Mouse (Mus musculus): ENCODE results near the gene Ccdc188.
"Not testable (repeated sequence)": the region's sequence is repeated elsewhere in the genome, so short reads cannot be mapped to it uniquely, and the experiment has no call there.

The Ccdc188 gene

DNA sequence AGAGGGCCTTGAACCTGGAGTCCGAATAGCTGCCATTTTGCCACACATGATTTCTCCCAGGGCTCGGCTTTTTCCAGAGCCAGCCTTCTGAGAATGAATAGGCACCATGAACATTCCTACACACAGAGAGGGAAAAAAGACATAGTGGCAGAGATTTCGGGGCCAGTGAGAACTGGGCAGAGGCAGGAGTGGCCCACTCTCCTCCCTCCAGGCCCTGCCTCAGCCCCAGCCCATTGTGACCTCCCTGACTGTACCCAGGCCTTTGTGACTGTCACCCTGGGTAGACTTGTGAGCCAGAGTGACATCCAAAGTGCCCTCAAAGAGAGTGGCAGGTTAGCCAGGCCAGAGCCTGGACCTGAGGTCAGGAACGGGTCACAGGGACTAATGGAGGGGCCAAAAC, at the start of gene Ccdc188:
Gene Ccdc188, plus strand, starts transcription at position 301 of the 400 bp plus-strand sequence.
- no peak for DNase-seq (ENCODE audit: low spot score)

DNA sequence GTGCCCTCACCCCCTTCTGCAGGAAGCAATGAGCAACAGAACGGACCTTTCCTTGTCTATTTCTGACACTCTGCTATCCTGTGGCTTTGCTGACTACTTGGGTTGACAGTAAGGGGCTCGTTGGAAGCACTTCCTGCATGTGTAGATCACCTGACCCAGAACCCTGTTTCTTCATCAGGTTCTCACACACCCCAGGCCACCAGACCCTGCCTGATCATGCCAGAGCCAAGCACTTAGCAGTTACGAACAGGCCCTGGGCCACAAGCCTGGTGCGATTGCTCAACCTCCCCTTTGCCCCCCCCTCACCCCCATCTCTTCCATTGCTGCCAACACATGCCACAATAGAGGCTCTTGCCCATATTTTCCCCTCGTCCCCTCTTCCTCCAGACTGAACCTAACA, 48.5 kb upstream of the Ccdc188 start:
- DNase-seq (ENCODE audit: low spot score): no peak

DNA sequence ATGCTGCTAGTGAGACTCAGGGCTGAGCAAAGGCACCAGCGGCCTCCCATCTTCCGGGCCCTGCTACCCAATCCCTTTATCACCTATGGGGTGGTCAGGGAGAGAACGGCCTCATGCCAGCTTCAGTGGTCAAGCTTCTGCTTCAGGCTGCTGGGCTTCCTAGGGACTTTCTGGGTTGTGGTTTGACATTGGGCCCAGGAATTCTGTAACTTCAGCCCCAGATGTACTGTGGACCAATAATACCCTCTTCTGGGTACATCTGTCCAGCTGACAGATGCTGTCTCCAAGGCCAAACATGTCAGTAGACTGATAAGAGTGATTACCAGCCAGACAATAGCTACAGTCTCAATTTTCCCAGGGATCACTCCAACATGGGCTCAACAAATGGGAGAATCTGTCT, 47.9 kb upstream of the Ccdc188 start:
- no peak for DNase-seq (ENCODE audit: low spot score)

DNA sequence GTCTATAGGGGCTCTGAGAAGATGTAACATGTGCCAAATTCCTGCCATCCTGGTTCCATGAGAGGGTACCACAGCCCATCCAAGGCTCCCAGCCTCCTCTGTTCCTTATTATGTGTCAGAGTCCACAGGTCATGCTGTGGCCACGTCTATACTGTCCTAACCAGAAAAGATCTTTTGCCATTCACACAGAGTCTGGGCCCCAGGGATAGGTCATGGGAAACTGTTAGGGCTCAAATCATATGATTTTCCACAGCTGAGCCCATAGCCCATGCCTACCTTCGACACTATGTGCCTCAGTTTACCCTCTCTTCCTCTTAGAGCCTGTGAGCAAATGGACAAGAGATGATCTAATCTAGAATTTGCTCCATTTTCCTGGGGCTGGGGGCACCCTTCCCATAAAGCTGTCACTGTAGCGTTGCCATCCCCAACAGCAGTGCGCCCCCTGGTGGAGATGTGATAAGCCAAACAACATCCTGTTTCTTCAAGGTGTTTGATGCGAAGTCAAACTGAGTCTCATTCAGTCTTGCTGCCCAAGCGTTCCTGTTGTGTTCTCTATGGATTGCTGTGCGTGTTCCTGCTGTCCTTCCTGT, 45.3 kb upstream of the Ccdc188 start:
- DNase-seq (ENCODE audit: low spot score): peak; percentile 70

DNA sequence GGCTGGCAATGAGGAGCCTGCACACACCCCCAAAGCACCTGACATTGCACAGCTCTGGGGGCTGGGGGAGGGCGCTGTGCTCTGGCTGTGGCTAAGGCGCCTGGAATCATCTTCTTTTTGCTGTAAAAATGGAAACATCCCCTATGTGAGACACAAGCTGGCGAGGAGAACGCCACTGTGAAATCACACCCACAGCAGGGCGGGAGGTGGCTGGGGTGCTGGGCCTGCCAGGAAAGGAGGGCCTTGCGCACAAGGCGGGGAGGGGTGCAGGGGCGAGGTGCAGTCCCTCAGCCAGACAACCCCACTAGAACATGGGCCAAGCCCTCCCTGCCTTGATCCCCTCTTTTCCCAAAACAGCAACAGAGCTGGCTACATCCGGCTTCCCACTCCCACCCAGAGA, 44.4 kb upstream of the Ccdc188 start:
- peak; percentile 72 for DNase-seq (ENCODE audit: low spot score)

DNA sequence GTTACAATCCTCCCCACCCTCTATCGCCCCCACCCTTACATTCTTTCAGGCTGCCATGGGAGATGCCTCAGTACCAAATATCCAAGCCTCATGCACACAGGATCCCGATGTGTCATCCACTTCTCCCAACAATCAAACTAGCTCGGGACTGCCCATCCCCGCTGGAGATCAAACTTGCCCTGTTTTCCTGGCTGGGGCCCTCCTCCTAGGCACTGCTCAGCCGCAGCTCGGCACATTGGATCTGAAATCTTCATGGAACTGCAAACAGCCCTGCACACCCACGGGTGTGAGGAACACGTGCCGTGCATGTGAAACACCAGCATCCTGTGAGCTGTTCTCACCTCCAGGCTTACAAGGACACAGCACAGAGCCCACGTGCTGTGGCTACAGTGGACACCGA, 43.9 kb upstream of the Ccdc188 start:
- DNase-seq (ENCODE audit: low spot score): peak; percentile 73

DNA sequence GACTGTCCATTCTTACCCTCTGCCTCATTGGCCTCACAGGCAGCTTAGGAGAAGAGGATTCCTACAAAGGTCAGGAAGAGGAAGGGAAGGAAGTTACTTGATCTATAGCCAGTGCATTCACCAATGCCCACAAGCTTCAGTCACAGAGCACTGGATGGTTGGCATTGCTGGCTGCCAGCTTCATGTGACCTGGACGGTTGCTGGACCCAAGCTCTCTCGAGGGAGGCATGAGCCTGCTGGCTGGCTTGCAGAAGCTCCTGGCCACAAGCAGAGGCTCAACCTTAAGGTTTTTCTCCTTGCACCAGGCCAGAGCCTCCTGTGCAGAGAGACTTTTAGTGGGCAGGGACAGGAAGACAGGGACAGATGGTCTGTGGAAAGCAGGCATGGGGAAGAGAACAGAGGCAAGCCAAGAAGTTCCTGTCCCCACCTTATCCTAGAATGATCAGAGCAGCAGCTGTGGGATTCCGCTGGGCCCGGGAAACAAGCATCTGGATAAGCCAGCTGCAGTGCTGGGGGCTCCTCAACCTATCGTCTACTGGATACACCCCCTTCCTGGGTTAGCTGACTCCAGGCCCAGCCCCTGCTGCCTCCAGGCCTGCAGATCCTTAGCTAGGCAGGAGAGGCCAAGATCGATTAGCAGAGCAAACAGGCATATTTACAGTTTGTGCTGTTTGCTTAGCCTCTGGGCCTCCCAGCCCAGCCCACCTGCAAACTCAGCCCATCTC, 41.7 kb upstream of the Ccdc188 start:
- DNase-seq (ENCODE audit: low spot score): no peak

DNA sequence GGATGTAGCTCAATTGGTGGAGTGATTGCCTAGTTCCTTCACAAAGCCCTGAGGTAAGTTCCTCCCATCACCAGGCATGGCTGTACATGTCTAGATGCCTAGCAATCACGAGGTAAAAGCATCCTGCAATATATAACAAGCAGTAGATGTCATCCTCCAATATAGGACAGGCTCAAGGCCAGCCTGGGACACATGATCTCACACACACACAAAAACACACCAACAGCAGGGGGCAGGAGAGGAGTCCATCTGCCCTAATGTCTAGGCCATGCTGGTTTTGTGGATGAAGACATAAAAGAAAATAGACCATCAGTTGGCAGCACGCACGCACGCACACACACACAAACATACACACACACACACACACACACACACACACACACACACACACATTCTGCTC, 40.9 kb upstream of the Ccdc188 start:
- no peak for DNase-seq (ENCODE audit: low spot score)

DNA sequence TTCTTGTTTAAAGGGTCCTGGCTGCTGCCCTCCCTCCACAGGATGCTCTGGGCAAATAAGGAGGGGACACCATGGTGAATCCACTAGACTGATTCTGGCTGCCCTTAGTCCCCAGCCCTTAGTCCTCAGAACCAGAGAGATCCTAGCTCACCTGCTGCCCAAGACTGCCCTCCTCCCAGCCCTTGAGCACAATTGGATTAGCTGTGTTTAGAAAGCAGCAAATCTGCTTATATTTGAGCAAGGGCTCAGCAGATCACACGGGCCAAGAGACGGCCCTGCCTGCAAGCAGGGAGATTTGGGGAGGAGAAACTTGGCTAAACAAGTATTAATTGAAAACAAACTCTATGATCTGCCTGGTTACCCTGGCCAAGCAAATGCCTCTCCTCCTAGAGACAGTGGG, 38.1 kb upstream of the Ccdc188 start:
- no peak for DNase-seq (ENCODE audit: low spot score)

DNA sequence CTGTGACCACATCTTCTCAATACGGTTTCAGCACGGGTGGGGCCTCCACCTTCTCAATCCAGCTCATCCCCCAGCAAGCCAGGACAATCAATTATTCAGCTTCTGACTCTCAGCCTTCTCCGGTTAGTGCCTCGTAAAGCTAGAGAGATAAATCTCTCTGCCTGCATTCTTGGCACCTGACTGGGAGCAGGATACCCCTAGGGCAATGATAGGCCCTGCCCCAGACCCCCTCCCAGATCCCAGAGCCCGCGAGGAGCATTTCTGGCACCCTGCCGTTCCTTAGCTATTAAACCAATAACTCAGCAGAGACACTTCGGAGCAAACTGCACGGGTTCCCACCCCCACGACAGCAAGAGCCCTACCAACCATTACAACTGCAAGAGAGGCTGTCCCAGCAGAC, 36.3 kb upstream of the Ccdc188 start:
- DNase-seq (ENCODE audit: low spot score): no peak

DNA sequence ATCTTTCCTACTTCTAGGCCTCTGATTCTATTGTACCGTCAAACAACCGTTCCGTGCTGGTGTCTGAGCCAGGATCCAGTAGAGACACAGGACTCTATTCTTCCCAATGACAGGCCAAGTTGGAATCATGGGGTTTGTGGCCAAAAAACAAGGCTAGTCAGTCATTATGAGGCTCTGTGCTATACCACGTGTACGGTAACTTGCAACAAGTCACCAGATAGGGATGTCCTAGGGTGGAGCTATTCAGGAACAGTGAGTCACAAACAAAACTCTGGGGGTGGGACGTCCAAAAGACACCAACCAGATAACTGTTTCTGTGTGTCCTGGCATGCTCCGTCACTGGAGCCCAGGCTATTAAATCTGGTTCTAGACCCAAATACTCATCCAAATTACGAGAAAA, 34.9 kb upstream of the Ccdc188 start:
- no peak for DNase-seq (ENCODE audit: low spot score)

DNA sequence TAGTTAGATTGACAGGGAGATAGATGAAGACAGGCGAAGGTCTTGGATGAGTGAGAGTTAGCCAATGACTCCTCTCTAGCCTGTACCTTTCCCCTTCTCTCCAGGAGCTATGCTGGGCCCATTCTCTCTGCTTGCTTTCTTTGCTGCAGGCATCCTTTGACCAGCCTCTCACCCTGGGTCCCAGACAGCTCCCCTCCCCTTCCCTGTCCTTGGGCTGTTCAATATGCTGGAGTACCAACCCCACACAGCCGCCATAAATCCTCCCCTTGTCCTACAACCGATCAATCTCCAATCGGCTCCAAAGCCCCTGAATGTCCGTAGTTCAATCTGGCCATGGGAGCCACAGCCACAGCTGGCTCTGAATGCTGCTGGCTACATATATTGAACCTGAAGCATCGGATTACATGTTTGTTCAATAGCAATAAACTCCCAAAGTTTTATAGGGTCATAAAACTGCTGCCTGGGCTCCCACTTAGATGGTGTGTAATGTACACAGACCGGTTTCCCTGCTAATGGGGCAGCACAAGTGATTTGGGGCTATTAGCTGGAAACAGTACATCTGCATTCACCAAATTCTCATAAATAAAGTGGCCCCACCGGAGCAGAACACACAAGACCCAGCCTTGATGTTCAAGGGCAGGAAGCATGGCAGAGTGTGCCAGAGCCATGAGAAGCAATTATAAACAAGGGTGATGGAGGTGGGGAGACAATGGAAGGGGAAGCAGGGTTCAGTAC, 31.8 kb upstream of the Ccdc188 start:
- no peak for DNase-seq (ENCODE audit: low spot score)

DNA sequence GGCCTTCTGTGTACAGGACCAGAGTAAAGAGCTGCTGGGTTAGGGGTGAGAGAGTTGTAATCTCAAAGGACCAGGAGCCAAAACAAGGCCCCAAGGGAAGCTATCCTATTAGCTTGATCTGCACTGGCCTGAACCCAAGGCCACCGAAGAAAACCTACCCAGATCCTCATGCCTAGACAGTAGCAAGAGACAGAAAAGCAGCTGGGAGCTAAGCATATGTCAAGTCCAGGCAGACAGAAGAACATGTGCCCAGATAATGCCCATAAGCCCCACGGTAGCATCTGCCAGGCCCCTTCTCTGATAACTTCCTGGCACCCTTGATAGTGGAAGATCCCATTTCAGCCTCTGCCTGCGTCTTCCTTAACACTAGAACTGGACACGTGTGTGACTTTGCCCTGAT, 30.9 kb upstream of the Ccdc188 start:
- DNase-seq (ENCODE audit: low spot score): no peak

DNA sequence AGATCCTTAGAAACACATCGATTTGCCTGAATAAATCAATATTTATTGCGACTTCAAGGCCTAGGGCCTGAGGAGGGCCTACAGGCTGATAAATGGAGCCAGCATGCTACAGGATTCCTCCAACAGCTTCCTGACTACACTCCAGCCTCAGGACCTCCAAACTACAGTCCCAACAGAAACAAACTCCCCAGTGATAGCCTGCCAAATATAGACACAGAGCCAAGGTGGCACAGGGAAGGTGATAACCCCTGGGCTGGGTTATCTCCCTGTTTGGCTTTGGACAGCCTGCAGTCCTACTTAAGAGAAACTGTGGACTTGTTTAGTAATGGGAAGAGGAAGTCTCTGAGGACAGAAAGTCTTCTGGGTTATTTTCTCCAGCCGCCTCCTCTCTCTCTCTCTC, 30.5 kb upstream of the Ccdc188 start:
- no peak for DNase-seq (ENCODE audit: low spot score)

DNA sequence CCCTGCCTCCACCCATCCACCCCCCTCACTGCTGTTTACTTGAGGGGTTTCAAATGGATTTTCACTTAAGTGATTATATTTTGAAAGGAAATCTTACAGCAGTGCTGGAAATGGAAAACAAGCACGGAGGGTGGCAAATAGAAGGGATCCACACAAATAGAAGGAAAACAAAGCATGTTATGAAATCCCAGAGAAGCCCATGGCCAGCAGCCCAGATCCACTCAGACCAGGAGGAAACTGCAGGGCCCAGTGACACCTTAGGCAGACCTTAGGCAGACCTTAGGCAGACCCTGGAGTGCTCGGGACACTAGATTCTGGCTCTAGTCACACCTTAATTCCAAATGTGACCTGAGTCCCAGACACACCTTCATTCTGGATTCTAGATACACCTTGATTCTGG, 26.7 kb upstream of the Ccdc188 start:
- DNase-seq (ENCODE audit: low spot score): no peak

DNA sequence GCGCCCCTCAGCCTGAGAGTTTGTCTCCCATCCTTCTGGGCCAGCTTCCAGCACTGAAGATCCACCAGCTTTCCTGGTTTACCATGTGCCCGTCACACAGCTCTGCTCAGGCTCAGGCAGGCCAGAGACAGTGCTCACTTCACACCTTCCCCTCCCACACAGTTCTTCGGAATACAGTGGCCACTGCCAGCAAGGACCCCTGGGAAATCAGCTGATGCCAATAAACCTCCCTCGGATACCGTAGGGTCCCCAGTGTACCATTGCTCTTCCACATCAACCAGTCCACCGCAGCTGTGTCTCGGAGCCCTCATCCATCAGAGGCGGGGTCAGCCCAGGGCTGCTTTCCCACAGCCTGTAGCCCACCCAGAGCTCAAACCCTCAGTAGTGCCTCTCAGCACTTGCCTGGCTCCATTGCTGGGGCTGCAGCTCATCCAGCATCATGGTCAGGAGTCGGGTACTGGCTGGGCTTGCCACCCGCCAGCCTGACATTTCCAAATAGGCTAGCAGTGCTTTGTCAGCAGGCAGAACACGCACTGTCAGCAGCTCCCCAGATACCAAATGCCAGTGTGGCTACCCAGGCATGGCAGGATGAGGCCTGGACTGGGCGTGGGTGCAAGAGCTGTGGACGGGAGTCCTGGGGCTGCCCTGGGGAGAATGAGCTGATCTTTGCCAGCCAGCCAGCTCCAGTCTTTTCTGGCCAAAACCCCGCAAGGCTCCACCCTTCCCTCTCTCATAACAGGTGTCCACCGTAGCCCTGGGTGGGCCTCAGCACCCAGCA, 23.3 kb upstream of the Ccdc188 start:
- no peak for DNase-seq (ENCODE audit: low spot score)

DNA sequence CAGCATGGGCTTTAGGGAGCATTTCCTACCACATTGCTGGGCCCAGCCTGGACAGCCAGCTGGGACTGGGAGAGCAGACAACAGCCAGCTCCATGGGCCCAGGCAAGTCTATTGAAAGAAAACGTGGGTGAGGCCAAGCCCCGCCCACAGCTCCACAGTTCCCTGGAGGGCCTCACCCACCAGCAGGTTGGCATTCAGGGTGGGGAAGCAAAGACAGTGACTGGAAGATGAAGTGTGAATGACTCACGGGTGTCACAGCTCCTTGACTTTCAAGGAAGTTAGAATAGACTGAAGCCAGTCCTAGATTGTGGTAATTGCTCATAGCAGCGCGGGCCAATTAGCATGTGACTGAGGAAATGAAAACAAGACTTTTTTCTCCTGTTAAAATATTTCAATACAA, 22.6 kb upstream of the Ccdc188 start:
- peak; percentile 72 for DNase-seq (ENCODE audit: low spot score)

DNA sequence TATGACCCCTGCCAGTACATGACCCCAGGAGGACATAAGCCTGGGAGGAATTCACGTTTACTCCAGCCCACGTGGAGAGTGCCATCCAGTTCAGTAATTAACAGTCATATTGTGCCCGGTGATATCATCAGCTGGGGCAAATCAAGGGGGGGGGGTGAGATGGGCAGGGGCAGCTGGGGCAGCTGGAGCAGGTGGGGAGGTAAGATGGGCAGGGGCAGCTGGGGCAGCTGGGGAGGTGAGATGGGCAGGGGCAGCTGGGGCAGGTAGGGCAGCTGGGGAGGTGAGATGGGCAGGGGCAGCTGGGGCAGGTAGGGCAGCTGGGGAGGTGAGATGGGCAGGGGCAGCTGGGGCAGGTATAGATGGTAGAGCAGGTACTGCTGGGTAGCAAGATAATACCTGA, 22.1 kb upstream of the Ccdc188 start:
- DNase-seq (ENCODE audit: low spot score): not testable (repeated sequence)

DNA sequence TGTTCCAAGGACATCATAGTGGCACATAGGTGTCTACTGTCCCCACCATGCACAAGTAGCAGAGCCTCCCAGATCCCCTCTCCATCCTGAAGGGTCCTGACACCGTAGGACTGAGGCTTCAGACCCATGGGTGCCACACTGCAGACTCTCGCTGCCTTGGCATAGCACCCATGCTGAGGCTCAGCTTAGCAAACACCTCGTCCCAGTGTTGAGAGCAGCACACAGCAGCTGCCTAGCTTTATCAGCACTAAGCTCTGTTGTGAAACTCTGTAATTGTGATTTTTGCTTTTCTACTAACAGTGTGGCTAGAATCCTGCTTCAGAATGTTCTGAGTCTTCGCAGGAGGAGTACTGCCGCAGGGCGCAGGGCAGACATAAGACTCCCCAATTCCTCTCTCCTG, 19.8 kb upstream of the Ccdc188 start:
- DNase-seq (ENCODE audit: low spot score): no peak

DNA sequence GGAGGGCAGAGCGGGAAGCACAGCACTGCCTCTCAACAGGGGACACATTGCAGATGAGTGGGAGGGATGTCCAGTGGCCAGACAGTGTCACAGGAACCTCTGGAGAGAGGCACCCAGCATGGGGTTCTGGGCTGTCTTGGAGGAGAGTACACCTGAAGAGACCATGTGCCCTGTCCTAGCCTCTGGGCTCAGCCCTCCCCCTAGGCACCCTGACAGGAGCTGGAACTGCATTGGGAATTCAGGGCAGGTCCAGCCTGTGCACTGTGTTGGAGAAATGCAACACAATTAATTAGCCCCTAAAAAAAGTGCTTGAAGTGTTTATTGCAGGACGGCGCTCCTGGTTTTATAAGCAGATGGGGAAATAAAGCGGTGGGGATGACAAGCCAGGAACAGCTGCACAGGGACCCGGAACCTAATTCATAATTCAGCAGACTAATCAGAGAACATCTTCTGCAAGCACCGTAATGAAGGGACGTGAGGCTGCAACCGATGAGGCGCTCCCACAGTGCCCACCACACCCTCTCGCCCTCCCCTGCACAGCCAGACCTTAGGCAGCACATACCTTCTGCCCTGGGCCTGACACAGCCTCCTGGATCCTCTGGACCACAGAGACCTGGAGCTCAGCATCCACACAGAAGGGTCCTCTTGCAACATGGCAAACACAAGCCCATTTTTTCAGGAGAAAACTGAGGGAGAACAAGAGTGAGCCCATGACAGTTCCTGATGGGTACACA, 19.1 kb upstream of the Ccdc188 start:
- DNase-seq (ENCODE audit: low spot score): no peak

DNA sequence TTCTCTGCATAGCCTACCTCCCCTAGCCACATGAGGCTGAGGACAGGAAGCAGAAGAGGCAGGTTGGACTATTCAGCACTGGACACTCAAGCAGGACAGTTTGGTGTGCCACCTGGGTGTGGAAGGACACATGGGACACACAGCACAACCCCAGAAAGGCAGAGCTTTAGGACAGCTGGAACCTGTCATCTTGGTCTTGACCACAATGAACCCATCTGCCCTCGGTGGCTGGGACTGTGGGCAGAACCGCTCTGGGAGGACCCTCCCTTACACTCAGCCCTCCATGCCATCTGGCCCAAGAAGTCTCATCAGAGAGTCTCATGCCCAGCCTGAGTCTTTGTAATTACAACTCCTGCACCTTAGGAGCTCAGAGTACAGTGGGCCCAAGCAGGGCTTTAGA, 17.6 kb upstream of the Ccdc188 start:
- no peak for DNase-seq (ENCODE audit: low spot score)

DNA sequence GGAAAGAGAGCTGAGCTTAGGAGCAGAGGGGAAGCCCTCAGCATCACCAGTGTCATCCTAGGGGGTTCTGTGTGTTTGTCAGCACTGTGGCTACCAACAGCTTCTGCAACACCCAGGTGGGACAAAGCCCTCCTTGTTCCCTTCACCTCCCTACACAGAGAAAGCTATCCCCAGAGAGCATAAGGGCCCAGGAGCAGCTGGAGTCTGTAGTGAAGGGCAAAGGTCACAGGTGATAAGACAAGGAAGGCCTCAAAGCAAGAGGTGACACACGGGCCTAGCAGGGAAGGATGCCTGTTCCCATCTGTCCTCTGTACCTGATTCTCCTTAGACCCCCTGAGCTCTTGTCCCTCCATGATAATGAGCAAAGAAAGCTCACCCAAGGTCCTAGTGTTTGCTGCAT, 16.1 kb upstream of the Ccdc188 start:
- no peak for DNase-seq (ENCODE audit: low spot score)
